In genomic region chr11:60905407-60906120, GRCm38 (mm10) we compare ENCODE assay signal across 14 mouse cellular contexts. TPM values are rescaled to one million over a fixed set of nuclear protein-coding genes. Genes with fewer than 3 reads are reported as not detected.
DNase-seq lines count a peak whose midpoint lies in the region; TF ChIP-seq lines count a peak whose summit lies in the region.
"Had no signal": no experiment of that assay in that cellular context is flagged by ENCODE, and none has a peak within 500 bp of the region (broad histone marks: within the 10 kb centered on the region; RNA-seq: fewer than 3 reads in every experiment).

No protein-coding gene starts in this region.

- H3K27ac ChIP-seq in layer of hippocampus, adult 2 months, result peak overlapping the region; percentile 19; the same call in 1 of the 2 replicates
- H3K27ac ChIP-seq: embryonic facial prominence, embryonic 15.5 days; hindbrain, embryonic 13.5 days; limb, embryonic 15.5 days; midbrain, embryonic 12.5 days had no signal

- peak; percentile 43 for DNase-seq in gastrocnemius, adult 18-20 months (ENCODE audit: low spot score)
- DNase-seq in gastrocnemius, postnatal 25 days, result no peak
- no peak for DNase-seq in layer of hippocampus, adult 2 months (ENCODE audit: low spot score in 2 of 2)
- DNase-seq in layer of hippocampus, adult 18-20 months (ENCODE audit: low spot score in 2 of 2), result no peak
- peak; percentile 75 for DNase-seq in cerebellum, adult 9-10 months
- peak; percentile 46 to 48 for DNase-seq in cerebellum, postnatal 36 days
- DNase-seq in urinary bladder, adult 2 months (ENCODE audit: low spot score), result no peak
- DNase-seq: right cerebral cortex, postnatal 4 days; thymus, postnatal 14 days had no signal

- no peak overlapping the region for H3K4me3 ChIP-seq in layer of hippocampus, adult 2 months
- H3K4me3 ChIP-seq: embryonic facial prominence, embryonic 15.5 days; heart, embryonic 12.5 days; hindbrain, embryonic 13.5 days; limb, embryonic 15.5 days; midbrain, embryonic 12.5 days had no signal

- no peak for TF ChIP-seq CTCF in layer of hippocampus, adult 2 months (conservative IDR thresholded peaks at IDR 0.05)

RNA-seq across cellular contexts. Expression of gene Natd1, which starts 9.0 kb away (rescaled TPM):
- 10 to 100 TPM in 1 of 2 experiments, 1 to 10 TPM in 1; 8.2 to 10.3 TPM for total RNA-seq in gastrocnemius, adult 18-20 months (2021)
- total RNA-seq in gastrocnemius, postnatal 25 days (2021), result 10 to 100 TPM in 1 of 2 experiments, 1 to 10 TPM in 1; 9.5 to 10.3 TPM
- 10 to 100 TPM; 10.6 TPM for total RNA-seq in layer of hippocampus, adult 2 months (2021)
- 10 to 100 TPM in 1 of 2 experiments, 1 to 10 TPM in 1; 9.6 to 12.1 TPM for total RNA-seq in layer of hippocampus, adult 18-20 months (2021)
- polyA plus RNA-seq in urinary bladder, adult 2 months (2012; rRNA removed), result 23.2 and 24.0 TPM in 2 replicates

RNA-seq across cellular contexts. Expression of gene Map2k3, which starts 26.3 kb away (rescaled TPM):
- 100 to 1,000 TPM; 105 to 173 TPM for total RNA-seq in gastrocnemius, adult 18-20 months (2021)
- 100 to 1,000 TPM; 154 to 218 TPM for total RNA-seq in gastrocnemius, postnatal 25 days (2021)
- 10 to 100 TPM; 13.1 to 15.2 TPM for total RNA-seq in layer of hippocampus, adult 2 months (2021)
- 10 to 100 TPM; 12.0 to 12.8 TPM for total RNA-seq in layer of hippocampus, adult 18-20 months (2021)
- 44.0 and 46.6 TPM in 2 replicates for polyA plus RNA-seq in urinary bladder, adult 2 months (2012; rRNA removed)

RNA-seq across cellular contexts. Expression of gene Tmem11, which starts 26.5 kb away (rescaled TPM):
- 10 to 100 TPM; 41.0 to 42.9 TPM for total RNA-seq in gastrocnemius, adult 18-20 months (2021)
- total RNA-seq in gastrocnemius, postnatal 25 days (2021), result 10 to 100 TPM; 34.0 TPM
- 10 to 100 TPM; 26.8 to 29.1 TPM for total RNA-seq in layer of hippocampus, adult 2 months (2021)
- 10 to 100 TPM; 29.4 to 30.7 TPM for total RNA-seq in layer of hippocampus, adult 18-20 months (2021)
- 46.7 and 51.1 TPM in 2 replicates for polyA plus RNA-seq in urinary bladder, adult 2 months (2012; rRNA removed)

Comparison
In these comparisons a context has a peak if more than half of its experiments do, and no peak if none do; other contexts are left out.
1. DNase-seq: peak in gastrocnemius, adult 18-20 months (single experiment), cerebellum, adult 9-10 months (single experiment) and cerebellum, postnatal 36 days (2 of 2); none in gastrocnemius, postnatal 25 days (single experiment), layer of hippocampus, adult 2 months (0 of 2), layer of hippocampus, adult 18-20 months (0 of 2) and urinary bladder, adult 2 months (single experiment).
2. RNA of gene Map2k3, which starts 26.3 kb away (total RNA-seq): 154 to 218 TPM in gastrocnemius, postnatal 25 days and 105 to 173 TPM in gastrocnemius, adult 18-20 months; 13.1 to 15.2 TPM in layer of hippocampus, adult 2 months and 12.0 to 12.8 TPM in layer of hippocampus, adult 18-20 months; every median in the first group is over 4 times any median in the second.